12 mouse cellular contexts compared by ENCODE assay signal in the genomic region with DNA sequence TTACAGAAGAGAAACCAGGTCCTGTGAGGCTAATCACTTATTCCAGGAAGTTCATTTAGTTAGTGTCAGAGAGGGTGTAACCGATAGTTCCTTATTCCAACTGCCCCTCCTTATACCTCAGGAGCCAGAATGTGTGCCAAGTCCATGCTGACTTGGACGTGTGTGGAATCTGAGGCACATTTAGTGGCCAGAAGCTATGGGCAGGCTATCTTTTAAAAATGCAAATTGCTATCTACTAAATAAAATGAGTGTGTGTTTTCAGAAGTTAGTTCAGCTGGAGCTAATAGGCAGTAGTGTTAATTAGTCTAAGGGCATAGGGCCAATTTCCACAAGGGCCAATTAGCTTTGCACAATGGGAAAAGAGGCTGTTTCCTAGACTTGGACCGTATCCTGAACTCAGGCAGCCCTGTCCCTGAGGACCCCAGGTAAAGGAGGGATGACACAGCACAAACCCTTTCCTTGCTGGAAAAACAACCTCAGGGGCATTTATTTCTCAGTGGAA.
DNase-seq lines count a peak whose midpoint lies in the region; ATAC-seq lines count a peak whose summit lies in the region.
"Had no signal": no experiment of that assay in that cellular context is flagged by ENCODE, and none has a peak within 500 bp of the region (broad histone marks: within the 10 kb centered on the region; RNA-seq: fewer than 3 reads in every experiment).

No protein-coding gene starts in this region.

- no peaks in the 10 kb centered on the region; the same call in 1 of the 2 replicates for H3K27me3 ChIP-seq in embryonic facial prominence, embryonic 14.5 days (replicated peaks; ENCODE audit: control insufficient read depth, insufficient read depth, low read length)
- H3K27me3 ChIP-seq in embryonic facial prominence, embryonic 10.5 days (replicated peaks; ENCODE audit: low read depth, poor library complexity, severe bottlenecking): peaks cover 10% of the 10 kb centered on the region; the same call in 1 of the 2 replicates

- intact Hi-C loops in left cerebral cortex, postnatal 4 days (cut with DNase I): no loop called here

- H3K27ac ChIP-seq in embryonic facial prominence, embryonic 14.5 days (replicated peaks; ENCODE audit: low read depth, low read length): no peak overlapping the region
- no peak overlapping the region for H3K27ac ChIP-seq in embryonic facial prominence, embryonic 10.5 days (replicated peaks)

- H3K4me3 ChIP-seq in embryonic facial prominence, embryonic 14.5 days (ENCODE audit: low read depth, low read length): no peak overlapping the region
- no peak overlapping the region for H3K4me3 ChIP-seq in embryonic facial prominence, embryonic 10.5 days
- H3K4me3 ChIP-seq: myocyte had no signal

- H3K4me2 ChIP-seq in embryonic facial prominence, embryonic 14.5 days (ENCODE audit: low read depth, low read length): no peak overlapping the region

- H3K9me3 ChIP-seq in embryonic facial prominence, embryonic 14.5 days (ENCODE audit: control insufficient read depth, low read length): no peaks in the 10 kb centered on the region
- no peaks in the 10 kb centered on the region for H3K9me3 ChIP-seq in embryonic facial prominence, embryonic 10.5 days

- peak; percentile 79; the same call in 1 of the 2 replicates for ATAC-seq in embryonic facial prominence, embryonic 14.5 days (ENCODE audit: low read depth)
- peak; percentile 96 for ATAC-seq in granulocyte monocyte progenitor cell, adult 5-6 weeks (replicated peaks; ENCODE audit: poor library complexity, severe bottlenecking)
- ATAC-seq in megakaryocyte, adult 5-6 weeks (ENCODE audit: poor library complexity, severe bottlenecking): peak; percentile 93

- WGBS in embryonic facial prominence, embryonic 14.5 days: 33% methylated on average over 3 of the region's 3 CpGs
- 29% methylated on average over 3 of the region's 3 CpGs for WGBS in embryonic facial prominence, embryonic 10.5 days

- peaks cover 25% of the 10 kb centered on the region for H3K4me1 ChIP-seq in embryonic facial prominence, embryonic 14.5 days (ENCODE audit: control insufficient read depth, insufficient read depth, low read length)
- H3K4me1 ChIP-seq in embryonic facial prominence, embryonic 10.5 days: peaks cover 62% of the 10 kb centered on the region

- no peaks in the 10 kb centered on the region for H3K36me3 ChIP-seq in embryonic facial prominence, embryonic 14.5 days (ENCODE audit: control insufficient read depth, insufficient read depth, low read length)
- H3K36me3 ChIP-seq in embryonic facial prominence, embryonic 10.5 days (replicated peaks): no peaks in the 10 kb centered on the region

- peak; percentile 50 for DNase-seq in embryonic facial prominence, embryonic 14.5 days (ENCODE audit: low spot score)
- DNase-seq in embryonic facial prominence, embryonic 10.5 days (ENCODE audit: low spot score): no peak
- DNase-seq in left cerebral cortex, postnatal 4 days: peak; percentile 53
- no peak for DNase-seq in left cerebral cortex, adult 11 months (ENCODE audit: low spot score)
- DNase-seq in kidney, adult 8-10 months: no peak
- DNase-seq in adrenal gland, adult 2 months: no peak
- DNase-seq: cerebellum, postnatal 36 days; kidney, adult 11 months; lung, adult 18-20 months had no signal

- no peak overlapping the region for H3K9ac ChIP-seq in embryonic facial prominence, embryonic 14.5 days (ENCODE audit: low read depth, low read length)

Comparison
In these comparisons a context has a peak if more than half of its experiments do, and no peak if none do; other contexts are left out.
1. DNase-seq: peak in embryonic facial prominence, embryonic 14.5 days (single experiment) and left cerebral cortex, postnatal 4 days (single experiment); none in embryonic facial prominence, embryonic 10.5 days (single experiment), left cerebral cortex, adult 11 months (single experiment), kidney, adult 8-10 months (0 of 2) and adrenal gland, adult 2 months (single experiment).
2. Peak in every context shown above with its lines, with median percentiles within 50 percentile points of each other: ATAC-seq.